Mouse (Mus musculus) embryonic fibroblast, embryonic 13.5 days (primary cell): ENCODE results near the gene Nktr.

ENCODE experiments used
- CTCF ChIP-seq: IDR thresholded peaks from 2 replicates; pipeline ENCODE4 v1.5.1; 2011; ENCODE audit warnings: mild to moderate bottlenecking, control low read depth, low read length, moderate library complexity, borderline replicate concordance; ENCODE audit not compliant: insufficient read depth
- POLR2A ChIP-seq: IDR thresholded peaks from 2 replicates; pipeline ENCODE4 v1.6.1; 2011; ENCODE audit warnings: low read depth, mild to moderate bottlenecking, control low read depth, low read length, moderate library complexity

- no peak for TF ChIP-seq CTCF
- TF ChIP-seq POLR2A = no peak
Observed at GRCm38 (mm10) chr9:121777484-121778065, 58.6 kb downstream of the Nktr start, which contains the start of gene Klhl40.
